Mouse (Mus musculus): ENCODE measurements around the gene Lmntd1.

Lmntd1 gene

GRCm38 (mm10) chr6:145432711-145433708, 181.1 kb downstream of the Lmntd1 start:
- peak; percentile 32 for DNase-seq (ENCODE audit: low spot score)

- no peak for DNase-seq (ENCODE audit: low spot score)
Measured at GRCm38 (mm10) chr6:145431747-145432146, 182.4 kb downstream of the Lmntd1 start.

- DNase-seq (ENCODE audit: low spot score), result no peak
Measured at GRCm38 (mm10) chr6:145427411-145427810, 186.7 kb downstream of the Lmntd1 start.

- DNase-seq (ENCODE audit: low spot score), result no peak
Measured at GRCm38 (mm10) chr6:145426501-145426900, 187.6 kb downstream of the Lmntd1 start.

- no peak for DNase-seq (ENCODE audit: low spot score)
Measured at GRCm38 (mm10) chr6:145424156-145424555, 190.0 kb downstream of the Lmntd1 start.

GRCm38 (mm10) chr6:145423484-145423883, 190.6 kb downstream of the Lmntd1 start:
- no peak for DNase-seq (ENCODE audit: low spot score)

GRCm38 (mm10) chr6:145421666-145422065, 192.5 kb downstream of the Lmntd1 start:
- no peak for DNase-seq (ENCODE audit: low spot score)

GRCm38 (mm10) chr6:145420407-145420806, 193.7 kb downstream of the Lmntd1 start:
- no peak for DNase-seq (ENCODE audit: low spot score)

- no peak for DNase-seq (ENCODE audit: low spot score)
Measured at GRCm38 (mm10) chr6:145418856-145419255, 195.3 kb downstream of the Lmntd1 start.

GRCm38 (mm10) chr6:145417720-145418440, 196.2 kb downstream of the Lmntd1 start:
- no peak for DNase-seq (ENCODE audit: low spot score)

GRCm38 (mm10) chr6:145417014-145417719, 197.0 kb downstream of the Lmntd1 start:
- DNase-seq (ENCODE audit: low spot score), result peak; percentile 81

GRCm38 (mm10) chr6:145404369-145405051, 209.6 kb downstream of the Lmntd1 start:
- no peak for DNase-seq (ENCODE audit: low spot score)

- no peak for DNase-seq (ENCODE audit: low spot score)
Measured at GRCm38 (mm10) chr6:145401140-145401539, 213.0 kb downstream of the Lmntd1 start.

GRCm38 (mm10) chr6:145397881-145398280, 216.2 kb downstream of the Lmntd1 start:
- DNase-seq (ENCODE audit: low spot score), result no peak

GRCm38 (mm10) chr6:145396534-145396933, 217.6 kb downstream of the Lmntd1 start:
- peak; percentile 25 for DNase-seq (ENCODE audit: low spot score)

- DNase-seq (ENCODE audit: low spot score), result no peak
Measured at GRCm38 (mm10) chr6:145390421-145390820, 223.7 kb downstream of the Lmntd1 start.

GRCm38 (mm10) chr6:145389904-145390303, 224.2 kb downstream of the Lmntd1 start:
- peak; percentile 46 for DNase-seq (ENCODE audit: low spot score)

- peak; percentile 30 for DNase-seq (ENCODE audit: low spot score)
Measured at GRCm38 (mm10) chr6:145387378-145387777, 226.7 kb downstream of the Lmntd1 start.

GRCm38 (mm10) chr6:145382586-145383380, 231.3 kb downstream of the Lmntd1 start:
- DNase-seq (ENCODE audit: low spot score), result no peak

GRCm38 (mm10) chr6:145380961-145381360, 233.2 kb downstream of the Lmntd1 start:
- no peak for DNase-seq (ENCODE audit: low spot score)

- DNase-seq (ENCODE audit: low spot score), result no peak
Measured at GRCm38 (mm10) chr6:145379175-145379574, 234.9 kb downstream of the Lmntd1 start.

Data from testis, postnatal 10 days (tissue).